Mouse (Mus musculus) G1E (cell line): ENCODE data around the gene Psg17. TPM values are rescaled to one million over a fixed set of nuclear protein-coding genes. Genes with fewer than 3 reads are reported as not detected.

Source experiments
- ATAC-seq: 2 replicates; pipeline ENCODE4 v1.8.0; 2016; ENCODE audit warnings: mild to moderate bottlenecking; ENCODE audit not compliant: insufficient number of reproducible peaks, poor library complexity, low FRiP score, severe bottlenecking; ENCODE audit errors: extremely low read depth
- DNase-seq: peaks from one replicate; pipeline ENCODE4 v3.0.0; 2012; ENCODE audit warnings: low spot score
- H3K27me3 ChIP-seq: 2 replicates; pipeline ENCODE4 v1.6.1; 2012; ENCODE audit warnings: mild to moderate bottlenecking, low read length, inconsistent platforms; ENCODE audit not compliant: insufficient read depth
- H3K36me3 ChIP-seq: replicated peaks from 2 replicates; pipeline ENCODE3; 2012; ENCODE audit warnings: mild to moderate bottlenecking, inconsistent platforms
- H3K4me1 ChIP-seq: 2 replicates; pipeline ENCODE4 v1.6.1; 2012; ENCODE audit warnings: low read depth, low read length, inconsistent platforms, mixed read lengths; ENCODE audit not compliant: insufficient read depth
- H3K4me3 ChIP-seq: 2 replicates; pipeline ENCODE4 v1.5.1; 2012; ENCODE audit warnings: low read depth, mild to moderate bottlenecking, inconsistent platforms, low read length, moderate library complexity, mixed read lengths
- H3K9me3 ChIP-seq: replicated peaks from 2 replicates; pipeline ENCODE4 v1.6.1; 2012; ENCODE audit warnings: inconsistent platforms
- CTCF ChIP-seq: IDR thresholded peaks from 2 replicates; pipeline ENCODE4 v1.5.1; 2012; ENCODE audit warnings: low read depth, low read length, inconsistent platforms, mixed read lengths
- GATA1 ChIP-seq: IDR thresholded peaks from 2 replicates; pipeline ENCODE4 v1.6.1; 2012; ENCODE audit warnings: borderline replicate concordance, low read length, inconsistent platforms, mixed read lengths
- GATA2 ChIP-seq: IDR thresholded peaks from 2 replicates; pipeline ENCODE4 v1.6.1; 2012; ENCODE audit warnings: low read depth, low read length, inconsistent platforms, borderline replicate concordance
- POLR2AphosphoS5 ChIP-seq: IDR thresholded peaks from 2 replicates; pipeline ENCODE4 v1.6.1; 2012; ENCODE audit warnings: low read depth, low read length, inconsistent platforms; ENCODE audit not compliant: insufficient replicate concordance
- TAL1 ChIP-seq: conservative IDR thresholded peaks from 2 replicates; pipeline ENCODE4 v1.6.1; 2012; ENCODE audit warnings: low read depth, low read length, inconsistent platforms, mixed read lengths
- polyA plus RNA-seq: library from polyadenylated mRNA; stranded (reverse); fragments of >175 nt; gene quantifications from 2 replicates; pipeline ENCODE4 v1.2.3, GENCODE M21; 2012
- total RNA-seq, 2 experiments: library from RNA; stranded (forward) in 1 of 2; stranded (reverse) in 1 of 2; fragments of 200-1000 nt in 1 of 2; fragments of >200 nt in 1 of 2; fragmentation: Nextera tagmentation in 1 of 2; gene quantifications; 2 replicates each; pipeline ENCODE4 v1.2.3; 2014 to 2017

The Psg17 gene
- total and polyA plus RNA-seq, 3 experiments = 0.11 TPM; not detected in 2

- TF ChIP-seq POLR2AphosphoS5 (no peak), GATA2 (no peak), GATA1 (no peak), TAL1 (no peak), CTCF (no peak)
- ATAC-seq = no peak
Measured at GRCm38 (mm10) chr7:18779337-18779781, 42.0 kb downstream of the Psg17 start.

More at GRCm38 (mm10) chr7:18779337-18779781, 42.0 kb downstream of the Psg17 start:
- Histone ChIP-seq H3K4me3 (no peak overlapping the region), H3K4me1 (no peaks in the 10 kb centered on the region), H3K36me3 (no peaks in the 10 kb centered on the region), H3K27me3 (no peaks in the 10 kb centered on the region), H3K9me3 (no peaks in the 10 kb centered on the region; the same call in 1 of the 2 replicates)
- no peak for DNase-seq

Other genes with a start within 250 kb of the Psg17 start
- gene Psg23, start 205.1 kb downstream of the Psg17 start, total RNA-seq (2014; fragmentation: Nextera tagmentation) = not detected in 2 replicates
- gene Psg23, start 205.1 kb downstream of the Psg17 start, total RNA-seq (2017) = 0.06 TPM in 1 of 2 replicates, not detected in the other
- gene Psg23, start 205.1 kb downstream of the Psg17 start, polyA plus RNA-seq = not detected in 2 replicates
- gene Psg21, start 164.9 kb downstream of the Psg17 start, total RNA-seq (2014; fragmentation: Nextera tagmentation) = not detected in 2 replicates
- 0.22 TPM in 1 of 2 replicates, not detected in the other for gene Psg21, start 164.9 kb downstream of the Psg17 start, total RNA-seq (2017)
- gene Psg21, start 164.9 kb downstream of the Psg17 start, polyA plus RNA-seq = not detected in 2 replicates
- not detected in 2 replicates for gene Psg20, start 135.4 kb downstream of the Psg17 start, total RNA-seq (2014; fragmentation: Nextera tagmentation)
- 0.12 TPM in 1 of 2 replicates, not detected in the other for gene Psg20, start 135.4 kb downstream of the Psg17 start, total RNA-seq (2017)
- not detected in 2 replicates for gene Psg20, start 135.4 kb downstream of the Psg17 start, polyA plus RNA-seq
- not detected in 2 replicates for gene Psg22, start 103.5 kb downstream of the Psg17 start, total RNA-seq (2014; fragmentation: Nextera tagmentation)
- 0.11 TPM in 1 of 2 replicates, not detected in the other for gene Psg22, start 103.5 kb downstream of the Psg17 start, total RNA-seq (2017)
- gene Psg22, start 103.5 kb downstream of the Psg17 start, polyA plus RNA-seq = not detected in 2 replicates
- not detected in 2 replicates for gene Psg19, start 23.1 kb downstream of the Psg17 start, total RNA-seq (2014; fragmentation: Nextera tagmentation)
- 0.11 TPM in 1 of 2 replicates, not detected in the other for gene Psg19, start 23.1 kb downstream of the Psg17 start, total RNA-seq (2017)
- not detected in 2 replicates for gene Psg19, start 23.1 kb downstream of the Psg17 start, polyA plus RNA-seq
- not detected in 2 replicates for gene Mill2, start 18.4 kb upstream of the Psg17 start, total RNA-seq (2014; fragmentation: Nextera tagmentation)
- gene Mill2, start 18.4 kb upstream of the Psg17 start, total RNA-seq (2017) = 0.06 and 0.11 TPM in 2 replicates
- gene Mill2, start 18.4 kb upstream of the Psg17 start, polyA plus RNA-seq = not detected in 2 replicates
- gene Pglyrp1, start 49.7 kb upstream of the Psg17 start, total RNA-seq (2014; fragmentation: Nextera tagmentation) = not detected in 2 replicates
- gene Pglyrp1, start 49.7 kb upstream of the Psg17 start, total RNA-seq (2017) = not detected in 2 replicates
- not detected in 2 replicates for gene Pglyrp1, start 49.7 kb upstream of the Psg17 start, polyA plus RNA-seq
- 2.1 and 9.6 TPM in 2 replicates for gene Ccdc61, start 88.8 kb upstream of the Psg17 start, total RNA-seq (2014; fragmentation: Nextera tagmentation)
- 5.1 and 9.4 TPM in 2 replicates for gene Ccdc61, start 88.8 kb upstream of the Psg17 start, total RNA-seq (2017)
- gene Ccdc61, start 88.8 kb upstream of the Psg17 start, polyA plus RNA-seq = 47.9 and 61.1 TPM in 2 replicates
- gene Nova2, start 104.3 kb upstream of the Psg17 start, total RNA-seq (2014; fragmentation: Nextera tagmentation) = not detected in 2 replicates
- gene Nova2, start 104.3 kb upstream of the Psg17 start, total RNA-seq (2017) = under 0.01 and 0.05 TPM in 2 replicates
- not detected in 2 replicates for gene Nova2, start 104.3 kb upstream of the Psg17 start, polyA plus RNA-seq
- gene Nanos2, start 165.8 kb upstream of the Psg17 start, total RNA-seq (2014; fragmentation: Nextera tagmentation) = not detected in 2 replicates
- gene Nanos2, start 165.8 kb upstream of the Psg17 start, total RNA-seq (2017) = 0.12 and 0.16 TPM in 2 replicates
- not detected in 2 replicates for gene Nanos2, start 165.8 kb upstream of the Psg17 start, polyA plus RNA-seq
- 2.4 and 3.9 TPM in 2 replicates for gene Mypop, start 169.6 kb upstream of the Psg17 start, total RNA-seq (2014; fragmentation: Nextera tagmentation)
- 2.0 and 4.1 TPM in 2 replicates for gene Mypop, start 169.6 kb upstream of the Psg17 start, total RNA-seq (2017)
- 15.8 and 20.5 TPM in 2 replicates for gene Mypop, start 169.6 kb upstream of the Psg17 start, polyA plus RNA-seq
- gene Irf2bp1, start 182.4 kb upstream of the Psg17 start, total RNA-seq (2014; fragmentation: Nextera tagmentation) = 34.1 and 34.9 TPM in 2 replicates
- gene Irf2bp1, start 182.4 kb upstream of the Psg17 start, total RNA-seq (2017) = 13.4 TPM in 2 replicates
- gene Irf2bp1, start 182.4 kb upstream of the Psg17 start, polyA plus RNA-seq = 105 and 139 TPM in 2 replicates
- gene Foxa3, start 201.9 kb upstream of the Psg17 start, total RNA-seq (2014; fragmentation: Nextera tagmentation) = not detected in 2 replicates
- not detected in 2 replicates for gene Foxa3, start 201.9 kb upstream of the Psg17 start, total RNA-seq (2017)
- gene Foxa3, start 201.9 kb upstream of the Psg17 start, polyA plus RNA-seq = 0.03 TPM in 1 of 2 replicates, not detected in the other
- gene Sympk, start 202.8 kb upstream of the Psg17 start, total RNA-seq (2014; fragmentation: Nextera tagmentation) = 119 and 149 TPM in 2 replicates
- 47.6 and 48.1 TPM in 2 replicates for gene Sympk, start 202.8 kb upstream of the Psg17 start, total RNA-seq (2017)
- gene Sympk, start 202.8 kb upstream of the Psg17 start, polyA plus RNA-seq = 257 and 260 TPM in 2 replicates
- not detected in 2 replicates for gene Rsph6a, start 233.1 kb upstream of the Psg17 start, total RNA-seq (2014; fragmentation: Nextera tagmentation)
- 0.33 and 0.76 TPM in 2 replicates for gene Rsph6a, start 233.1 kb upstream of the Psg17 start, total RNA-seq (2017)
- gene Rsph6a, start 233.1 kb upstream of the Psg17 start, polyA plus RNA-seq = 0.16 and 0.23 TPM in 2 replicates